Mouse (Mus musculus): ENCODE measurements around the gene Smim23.

Smim23 gene

GRCm38 (mm10) chr11:32781633-32782404, 42.6 kb downstream of the Smim23 start:
- intact Hi-C loops (cut with DNase I) = no loop called here

- intact Hi-C loops (cut with DNase I) = no loop called here
Observed at GRCm38 (mm10) chr11:32780747-32781536, 43.5 kb downstream of the Smim23 start.

GRCm38 (mm10) chr11:32768642-32769343, 55.6 kb downstream of the Smim23 start:
- intact Hi-C loops (cut with DNase I) = no loop called here
